Mouse (Mus musculus) splenic B cell, adult 2 months (primary cell): Measurements from ENCODE around the gene Sgms1.

Source experiments
- DNase-seq: peaks from one replicate; pipeline ENCODE4 v3.0.0-alpha.2; 2011; ENCODE audit warnings: low read depth, low spot score
- H3K27me3 ChIP-seq: 2 replicates; pipeline ENCODE4 v1.6.1; 2012; ENCODE audit warnings: mild to moderate bottlenecking, low read length, moderate library complexity, mixed read lengths; ENCODE audit not compliant: control insufficient read depth, poor library complexity, insufficient read depth, severe bottlenecking
- H3K36me3 ChIP-seq: 2 replicates; pipeline ENCODE4 v1.6.1; 2012; ENCODE audit warnings: mild to moderate bottlenecking, low read length, moderate library complexity, mixed read lengths; ENCODE audit not compliant: control insufficient read depth, poor library complexity, insufficient read depth, severe bottlenecking

Gene Sgms1

DNA sequence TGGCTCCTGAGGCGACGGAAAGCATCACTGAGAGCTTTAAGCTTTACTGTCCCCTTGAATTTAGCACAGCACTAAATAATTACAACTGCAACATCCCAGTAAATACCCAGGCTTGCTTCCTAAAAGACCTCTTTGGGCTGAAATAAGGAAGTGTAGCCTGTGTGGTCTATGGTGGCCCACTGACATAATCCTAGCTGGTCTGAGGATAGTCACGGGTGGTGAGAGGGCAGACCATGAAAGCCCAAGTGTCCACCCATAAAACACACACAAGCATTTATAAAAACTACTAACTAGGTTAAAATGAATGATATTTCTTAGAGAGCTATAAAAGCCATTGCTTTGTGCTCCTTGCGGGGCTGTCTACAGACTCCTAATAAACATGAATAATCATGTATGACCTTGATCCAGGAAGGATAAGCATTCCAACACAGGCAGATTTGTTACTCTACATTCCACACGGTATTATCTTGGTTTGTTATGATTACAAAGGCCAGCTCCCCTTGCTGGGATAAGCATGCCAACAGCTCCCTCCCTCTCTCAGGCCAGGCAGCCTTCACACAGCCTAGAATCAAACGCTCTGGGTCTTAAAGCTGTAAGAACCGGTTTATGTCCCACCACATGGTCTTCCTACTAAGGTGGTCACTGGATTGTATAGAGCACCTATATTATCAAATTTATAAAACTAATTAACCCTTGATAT, 40.4 kb downstream of the Sgms1 start:
- Histone ChIP-seq H3K36me3 (no peaks in the 10 kb centered on the region), H3K27me3 (no peaks in the 10 kb centered on the region)
- DNase-seq = no peak

GRCm38 (mm10) chr19:32347491-32347890, 42.0 kb downstream of the Sgms1 start:
- DNase-seq = no peak
- no peaks in the 10 kb centered on the region for H3K27me3 ChIP-seq
- H3K36me3 ChIP-seq = no peaks in the 10 kb centered on the region

- no peaks in the 10 kb centered on the region for H3K27me3 ChIP-seq
- no peak for DNase-seq
- no peaks in the 10 kb centered on the region for H3K36me3 ChIP-seq
These were observed 42.7 kb downstream of the Sgms1 start for GRCm38 (mm10) chr19:32346624-32347341.

DNA sequence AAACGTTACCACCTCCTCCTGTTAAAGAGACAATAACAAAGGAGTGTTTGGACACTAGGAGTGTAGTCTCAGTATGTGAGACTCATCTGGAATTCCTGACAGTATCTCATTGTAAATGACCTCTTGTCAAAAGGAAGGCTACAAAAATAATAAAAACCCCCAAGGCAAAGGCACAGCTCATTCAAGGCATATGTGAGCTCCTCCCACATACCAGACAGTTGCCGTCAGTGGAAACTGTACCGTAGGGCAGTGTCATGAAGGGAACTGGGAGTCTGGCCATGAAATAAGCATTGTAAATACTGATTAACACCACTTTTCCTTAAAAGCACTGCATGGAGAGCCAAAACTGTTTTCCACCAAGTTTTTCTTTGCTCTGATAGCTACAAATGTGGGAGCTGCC, 43.3 kb downstream of the Sgms1 start:
- Histone ChIP-seq H3K27me3 (no peaks in the 10 kb centered on the region), H3K36me3 (no peaks in the 10 kb centered on the region)
- no peak for DNase-seq

- no peak for DNase-seq
- Histone ChIP-seq H3K27me3 (no peaks in the 10 kb centered on the region), H3K36me3 (no peaks in the 10 kb centered on the region)
These were observed 44.3 kb downstream of the Sgms1 start for GRCm38 (mm10) chr19:32345181-32345745.

DNA sequence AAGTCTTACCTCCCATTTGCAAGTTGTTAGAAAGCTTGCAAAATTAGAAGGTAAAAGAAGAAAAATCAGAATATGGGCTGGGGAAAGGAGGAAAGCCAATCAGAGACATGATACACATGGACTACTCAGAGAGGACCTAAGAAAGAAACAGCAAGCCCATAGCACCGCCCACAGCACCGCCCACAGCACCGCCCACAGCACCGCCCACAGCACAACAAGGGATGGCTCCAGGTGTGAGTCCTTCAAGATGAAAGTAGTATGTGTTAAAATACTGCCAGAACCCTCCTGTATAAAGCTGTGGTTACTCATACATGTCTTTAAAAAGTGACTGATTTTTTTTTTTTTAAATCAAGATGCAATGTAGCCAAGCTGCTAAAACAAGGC, 44.8 kb downstream of the Sgms1 start:
- H3K27me3 ChIP-seq = no peaks in the 10 kb centered on the region
- H3K36me3 ChIP-seq = no peaks in the 10 kb centered on the region
- no peak for DNase-seq

DNA sequence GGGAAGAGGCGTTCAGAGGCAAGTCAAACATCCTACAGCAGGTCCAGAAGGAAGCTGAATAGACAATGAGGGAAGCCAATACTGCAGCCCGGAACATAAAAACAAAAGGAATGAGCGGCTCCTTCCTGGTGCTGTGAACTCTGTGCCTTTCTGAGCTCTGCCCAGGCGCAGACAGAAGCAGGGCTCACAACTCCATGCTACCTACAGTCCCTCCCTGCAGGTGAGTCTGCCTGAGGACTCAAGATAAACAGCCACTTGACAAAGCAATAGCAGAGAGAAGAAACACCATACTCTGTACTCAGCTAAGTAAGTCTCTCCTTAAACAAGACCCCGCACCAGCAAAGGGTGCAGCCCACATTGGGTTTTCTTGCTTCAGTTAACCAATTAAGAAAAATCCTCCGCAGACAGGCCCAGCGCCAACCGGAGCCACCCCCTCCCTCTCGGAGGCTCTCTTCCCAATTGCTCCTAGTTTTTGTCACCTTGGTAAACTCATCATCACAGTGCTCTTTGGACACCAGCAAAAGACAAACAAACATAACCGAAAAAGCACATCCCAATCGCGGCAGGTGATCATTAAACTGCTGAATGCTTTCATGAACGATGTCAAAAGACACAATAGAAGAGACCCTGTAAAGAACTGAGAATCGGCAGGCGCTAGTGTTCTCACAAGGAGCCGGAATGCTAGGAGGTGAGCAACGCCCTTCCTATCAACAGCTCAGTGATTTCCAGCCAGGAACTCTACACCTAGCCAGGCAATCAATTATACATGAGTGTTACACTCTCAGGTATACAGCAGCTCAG, 45.4 kb downstream of the Sgms1 start:
- no peaks in the 10 kb centered on the region for H3K27me3 ChIP-seq
- no peaks in the 10 kb centered on the region for H3K36me3 ChIP-seq
- DNase-seq = no peak

GRCm38 (mm10) chr19:32342436-32342835, 47.1 kb downstream of the Sgms1 start:
- no peak for DNase-seq

GRCm38 (mm10) chr19:32341091-32341490, 48.4 kb downstream of the Sgms1 start:
- H3K27me3 ChIP-seq = no peaks in the 10 kb centered on the region
- no peak for DNase-seq
- H3K36me3 ChIP-seq = no peaks in the 10 kb centered on the region

More at GRCm38 (mm10) chr19:32342436-32342835, 47.1 kb downstream of the Sgms1 start:
- Histone ChIP-seq H3K27me3 (no peaks in the 10 kb centered on the region), H3K36me3 (no peaks in the 10 kb centered on the region)

GRCm38 (mm10) chr19:32340168-32340567, 49.3 kb downstream of the Sgms1 start:
- no peak for DNase-seq
- H3K36me3 ChIP-seq = no peaks in the 10 kb centered on the region
- no peaks in the 10 kb centered on the region for H3K27me3 ChIP-seq

DNA sequence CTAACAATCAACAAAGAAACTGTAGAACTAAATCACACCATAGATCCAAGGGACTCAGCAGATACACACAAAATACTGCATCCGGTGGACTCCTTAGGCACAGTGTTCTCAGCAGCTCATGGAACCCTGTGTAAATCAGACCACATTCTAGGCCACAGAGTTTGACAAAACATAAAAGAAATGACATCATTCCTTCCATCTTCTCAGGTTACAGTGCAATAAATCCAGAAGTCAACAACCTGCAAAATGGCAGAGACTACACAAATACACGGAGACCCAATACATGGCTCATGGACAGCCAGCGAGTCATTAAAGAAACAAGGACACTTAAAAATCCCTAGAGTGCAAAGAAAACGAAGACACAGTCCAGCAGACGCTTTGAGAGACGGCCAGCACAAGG, 51.8 kb downstream of the Sgms1 start:
- no peaks in the 10 kb centered on the region for H3K27me3 ChIP-seq
- DNase-seq = no peak
- H3K36me3 ChIP-seq = no peaks in the 10 kb centered on the region

GRCm38 (mm10) chr19:32334751-32335150, 54.8 kb downstream of the Sgms1 start:
- H3K27me3 ChIP-seq = no peaks in the 10 kb centered on the region
- H3K36me3 ChIP-seq = no peaks in the 10 kb centered on the region
- DNase-seq = no peak

DNA sequence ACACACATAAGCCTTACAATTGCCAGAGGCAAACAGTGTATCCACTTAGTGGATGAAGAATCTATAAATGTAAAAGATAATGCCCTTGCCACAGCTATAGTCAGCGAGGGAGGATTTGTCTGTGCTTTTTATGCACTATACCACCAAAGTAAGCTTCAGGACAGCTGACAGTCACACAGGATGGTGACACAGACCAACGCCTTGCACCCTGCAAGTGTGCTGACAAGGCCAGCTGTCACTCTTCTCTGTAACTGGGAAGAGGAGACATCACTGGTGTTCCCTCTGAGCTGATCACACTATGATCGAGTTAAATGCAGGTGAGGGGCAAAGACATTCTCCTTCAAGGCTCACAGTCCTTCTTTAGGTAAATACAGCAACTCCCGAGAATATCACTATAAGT, 56.0 kb downstream of the Sgms1 start:
- no peaks in the 10 kb centered on the region for H3K36me3 ChIP-seq
- no peak for DNase-seq
- no peaks in the 10 kb centered on the region for H3K27me3 ChIP-seq

GRCm38 (mm10) chr19:32332779-32333460, 56.6 kb downstream of the Sgms1 start:
- no peak for DNase-seq
- no peaks in the 10 kb centered on the region for H3K27me3 ChIP-seq

More at GRCm38 (mm10) chr19:32332779-32333460, 56.6 kb downstream of the Sgms1 start:
- H3K36me3 ChIP-seq = no peaks in the 10 kb centered on the region
